Mouse (Mus musculus) hindbrain, embryonic 11.5 days (tissue): ENCODE data around the gene Tbc1d1. TPM values are rescaled to one million over a fixed set of nuclear protein-coding genes. Genes with fewer than 3 reads are reported as not detected.

ENCODE experiments used
- ATAC-seq: fragments of 200-750 bp; cut with Nextera tagmentation; 2 replicates; pipeline ENCODE4 v1.8.0; 2017; ENCODE audit warnings: mild to moderate bottlenecking, moderate TSS enrichment, moderate library complexity; ENCODE audit not compliant: low FRiP score
- DNase-seq: peaks from one replicate; pipeline ENCODE4 v3.0.0-alpha.2; 2015; ENCODE audit warnings: low spot score
- H3K27ac ChIP-seq: fragments of 300-500 bp; sonication (generic); 2 replicates; pipeline ENCODE4 v1.5.1; 2014; ENCODE audit warnings: mild to moderate bottlenecking, low read depth, low read length
- H3K27me3 ChIP-seq: fragments of 300-500 bp; sonication (generic); 2 replicates; pipeline ENCODE4 v1.6.1; 2014; ENCODE audit warnings: mild to moderate bottlenecking, low read length, moderate library complexity, mixed read lengths; ENCODE audit not compliant: control insufficient read depth, insufficient read depth
- H3K36me3 ChIP-seq: fragments of 300-500 bp; sonication (generic); 2 replicates; pipeline ENCODE4 v1.6.1; 2014; ENCODE audit warnings: mild to moderate bottlenecking, low read length, moderate library complexity, mixed read lengths; ENCODE audit not compliant: control insufficient read depth, insufficient read depth
- H3K4me1 ChIP-seq: fragments of 300-500 bp; sonication (generic); replicated peaks from 2 replicates; pipeline ENCODE4 v1.6.1; 2014; ENCODE audit warnings: low read length, mixed read lengths; ENCODE audit not compliant: control insufficient read depth, insufficient read depth
- H3K4me2 ChIP-seq: fragments of 300-500 bp; sonication (generic); replicated peaks from 2 replicates; pipeline ENCODE4 v1.6.1; 2014; ENCODE audit warnings: mild to moderate bottlenecking, low read depth, low read length
- H3K4me3 ChIP-seq: fragments of 300-500 bp; sonication (generic); 2 replicates; pipeline ENCODE4 v1.5.1; 2014; ENCODE audit warnings: low read depth, low read length
- H3K9ac ChIP-seq: fragments of 300-500 bp; sonication (generic); 2 replicates; pipeline ENCODE4 v1.6.1; 2014; ENCODE audit warnings: low read depth, low read length
- H3K9me3 ChIP-seq: fragments of 300-500 bp; sonication (generic); 2 replicates; pipeline ENCODE4 v1.6.1; 2016; ENCODE audit warnings: low read length; ENCODE audit not compliant: control insufficient read depth
- WGBS: fragments of 180-500 bp; shearing (Covaris S2); extraction: QIAGEN DNeasy Blood & Tissue Kit; methylation state at CpG from one replicate; pipeline ENCODE4 v1.1.7; 2014; 5-methylcytosine and 5-hydroxymethylcytosine counted together
- polyA plus RNA-seq: library from polyadenylated mRNA; unstranded; fragments of >200 nt; fragmentation: Nextera tagmentation; extraction: Ambion mirVana; gene quantifications from 2 replicates; pipeline ENCODE4 v1.2.1, GENCODE M21; 2014

The Tbc1d1 gene
- polyA plus RNA-seq, 1 experiment from 2014 or later, result 20.2 TPM

- Histone ChIP-seq H3K36me3 (no peaks in the 10 kb centered on the region), H3K9me3 (no peaks in the 10 kb centered on the region), H3K4me2 (no peak overlapping the region), H3K9ac (no peak overlapping the region), H3K27me3 (peaks cover 2% of the 10 kb centered on the region; the same call in 1 of the 2 replicates), H3K4me3 (no peak overlapping the region), H3K27ac (no peak overlapping the region), H3K4me1 (no peaks in the 10 kb centered on the region)
- no peak for ATAC-seq
- DNase-seq, result no peak
- 84% methylated on average over 8 of the region's 8 CpGs for WGBS
These were observed 221.6 kb downstream of the Tbc1d1 start for GRCm38 (mm10) chr5:64377705-64378104.

GRCm38 (mm10) chr5:64378591-64379275 lies 222.6 kb downstream of the Tbc1d1 start:
- Histone ChIP-seq H3K4me2 (no peak overlapping the region), H3K36me3 (no peaks in the 10 kb centered on the region), H3K9me3 (no peaks in the 10 kb centered on the region), H3K4me3 (no peak overlapping the region), H3K9ac (no peak overlapping the region), H3K27ac (no peak overlapping the region; the same call in 1 of the 2 replicates), H3K4me1 (no peaks in the 10 kb centered on the region), H3K27me3 (peaks cover 2% of the 10 kb centered on the region; the same call in 1 of the 2 replicates)
- ATAC-seq (no peak), DNase-seq (no peak)
- 65% methylated on average over 13 of the region's 13 CpGs for WGBS

DNA sequence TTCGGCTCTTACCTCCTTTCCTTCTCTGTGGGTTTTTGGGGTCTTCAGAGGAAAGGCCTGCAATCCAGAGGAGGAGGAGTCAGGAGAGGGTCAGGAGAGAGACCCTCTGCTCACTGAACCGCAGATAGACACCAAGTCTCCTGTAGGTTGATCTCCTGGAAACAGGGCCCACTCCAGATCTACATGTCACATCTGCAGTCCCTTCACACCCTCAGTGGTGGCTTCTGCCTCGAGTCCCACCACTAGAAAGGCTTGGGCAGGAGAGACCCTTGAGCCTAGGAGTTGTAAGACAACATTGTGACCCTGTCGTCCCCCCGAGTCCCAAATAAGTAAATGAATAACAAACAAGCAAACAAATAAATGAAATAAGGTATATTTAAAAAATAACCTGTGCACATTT lies 223.7 kb downstream of the Tbc1d1 start:
- Histone ChIP-seq H3K27me3 (peaks cover 2% of the 10 kb centered on the region; the same call in 1 of the 2 replicates), H3K27ac (no peak overlapping the region), H3K9me3 (no peaks in the 10 kb centered on the region), H3K4me1 (no peaks in the 10 kb centered on the region), H3K4me2 (no peak overlapping the region), H3K4me3 (no peak overlapping the region), H3K36me3 (no peaks in the 10 kb centered on the region), H3K9ac (no peak overlapping the region)
- no peak for DNase-seq
- 85% methylated on average over 5 of the region's 5 CpGs for WGBS
- ATAC-seq, result no peak

DNA sequence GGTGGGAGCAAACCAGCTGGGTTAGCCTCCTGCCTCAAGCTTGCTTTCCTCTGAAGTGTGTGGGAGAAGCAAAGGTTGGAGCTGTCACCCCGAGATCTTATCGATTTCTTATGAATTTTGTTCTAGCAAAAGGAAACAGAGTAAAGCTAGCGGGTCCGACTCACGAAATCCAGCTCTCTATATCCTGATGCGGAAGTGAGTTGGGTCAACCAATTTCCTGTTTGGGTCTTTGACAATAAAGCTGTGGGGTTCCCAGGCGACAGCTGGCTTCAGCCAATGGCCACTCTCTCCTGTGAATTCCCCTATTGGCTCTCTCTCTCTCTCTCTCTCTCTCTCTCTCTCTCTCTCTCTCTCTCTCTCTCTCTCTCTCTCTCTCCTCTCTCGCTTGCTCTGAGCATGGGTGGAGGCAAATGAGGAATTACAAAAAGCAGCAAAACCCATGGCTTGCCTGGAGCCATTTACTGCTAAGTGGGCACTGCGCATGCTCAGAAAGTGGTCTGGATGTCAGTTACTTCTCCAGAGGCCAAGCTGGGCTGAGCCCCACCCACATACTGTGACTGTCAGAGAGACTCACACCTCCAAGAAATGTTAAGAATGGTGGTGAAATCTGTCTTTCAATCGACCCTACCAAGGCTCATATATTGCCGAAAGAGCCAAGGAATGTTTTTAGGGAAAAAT lies 224.7 kb downstream of the Tbc1d1 start:
- no peaks in the 10 kb centered on the region for H3K9me3 ChIP-seq
- no peak overlapping the region for H3K4me2 ChIP-seq
- peaks cover 2% of the 10 kb centered on the region; the same call in 1 of the 2 replicates for H3K27me3 ChIP-seq
- 70% methylated on average over 11 of the region's 11 CpGs for WGBS
- H3K9ac ChIP-seq, result no peak overlapping the region
- no peaks in the 10 kb centered on the region for H3K4me1 ChIP-seq
- no peak overlapping the region for H3K4me3 ChIP-seq
- no peaks in the 10 kb centered on the region for H3K36me3 ChIP-seq
- H3K27ac ChIP-seq, result no peak overlapping the region
- ATAC-seq, result peak; percentile 38; the same call in 1 of the 2 replicates
- DNase-seq, result no peak

DNA sequence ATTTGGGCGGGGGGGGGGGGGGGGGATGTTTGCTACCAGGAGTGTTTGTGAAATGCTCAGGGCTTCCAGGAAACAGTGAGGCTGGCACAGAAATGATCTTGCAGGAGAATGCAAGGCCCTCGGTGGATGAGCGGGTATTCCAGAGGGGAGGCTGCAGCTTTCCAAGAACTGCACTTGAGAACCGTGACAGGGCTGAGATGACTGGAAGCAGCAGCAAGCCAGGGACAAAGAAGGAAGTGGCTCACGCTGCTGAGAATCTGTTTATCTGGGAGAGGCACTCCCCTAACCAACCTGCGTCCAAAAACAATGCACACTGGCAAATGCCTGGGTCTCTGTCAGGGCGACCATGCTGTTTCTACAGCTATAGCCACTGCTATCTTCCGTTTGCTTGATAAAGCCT lies 225.4 kb downstream of the Tbc1d1 start:
- H3K9me3 ChIP-seq, result no peaks in the 10 kb centered on the region
- no peak overlapping the region for H3K9ac ChIP-seq
- ATAC-seq (no peak), DNase-seq (no peak)
- H3K4me2 ChIP-seq, result no peak overlapping the region
- no peaks in the 10 kb centered on the region for H3K4me1 ChIP-seq
- H3K27me3 ChIP-seq, result peaks cover 2% of the 10 kb centered on the region; the same call in 1 of the 2 replicates
- 31% methylated on average over 7 of the region's 8 CpGs for WGBS
- no peak overlapping the region for H3K27ac ChIP-seq
- H3K4me3 ChIP-seq, result no peak overlapping the region
- no peaks in the 10 kb centered on the region for H3K36me3 ChIP-seq

DNA sequence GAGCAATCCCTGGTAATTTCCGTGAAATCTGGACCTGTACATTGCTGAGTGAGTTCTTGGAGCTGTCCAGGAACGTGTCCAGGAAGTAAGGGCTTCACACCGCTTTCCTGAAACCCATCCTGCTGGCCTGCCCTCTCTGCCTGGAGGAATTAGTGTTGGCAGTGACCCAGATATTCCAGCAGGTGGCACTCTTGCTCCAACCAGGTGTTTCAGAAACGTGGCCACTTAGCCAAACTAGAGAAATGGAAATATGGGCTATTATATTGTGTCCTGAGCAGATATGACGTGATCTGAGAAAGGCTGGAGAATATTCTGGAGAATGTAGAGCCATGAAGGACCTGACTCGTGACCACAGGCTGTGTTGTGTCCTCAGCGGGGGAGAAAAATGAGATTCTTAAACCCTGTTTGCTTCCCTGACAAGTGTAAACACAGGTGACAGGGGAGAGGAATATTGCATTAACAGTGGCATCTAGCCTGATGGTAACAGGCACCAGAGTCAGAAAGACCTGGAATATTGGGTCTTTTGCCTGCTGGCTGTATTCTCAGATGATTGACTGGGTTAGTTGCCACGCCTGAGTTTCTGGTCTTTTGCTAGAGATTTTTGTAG lies 226.4 kb downstream of the Tbc1d1 start:
- Histone ChIP-seq H3K36me3 (no peaks in the 10 kb centered on the region), H3K27me3 (peaks cover 2% of the 10 kb centered on the region; the same call in 1 of the 2 replicates), H3K4me2 (no peak overlapping the region), H3K9me3 (no peaks in the 10 kb centered on the region), H3K27ac (no peak overlapping the region), H3K4me1 (no peaks in the 10 kb centered on the region), H3K4me3 (no peak overlapping the region), H3K9ac (no peak overlapping the region)
- DNase-seq (peak; percentile 87), ATAC-seq (peak; percentile 54; the same call in 1 of the 2 replicates)
- 20% methylated on average over 8 of the region's 8 CpGs for WGBS

DNA sequence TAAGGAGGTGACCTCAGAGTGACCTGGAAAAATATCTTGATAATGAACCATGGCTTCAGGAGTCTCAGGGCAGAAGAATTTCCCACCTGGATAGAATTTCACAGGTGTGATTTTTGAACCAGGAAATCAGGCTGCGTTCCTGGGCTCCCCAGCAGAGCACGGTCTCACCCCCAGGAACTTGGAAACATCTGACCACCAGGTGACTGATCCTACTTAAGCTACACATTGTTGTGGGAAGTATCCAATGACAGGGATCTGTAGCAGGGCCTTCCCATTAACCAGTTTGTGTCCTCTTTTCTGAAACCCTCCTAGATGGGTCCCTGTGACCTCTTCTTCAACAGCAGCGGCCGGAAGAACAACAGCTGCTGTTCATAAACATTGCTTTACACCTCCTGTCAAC lies 227.1 kb downstream of the Tbc1d1 start:
- H3K9ac ChIP-seq, result no peak overlapping the region
- no peak overlapping the region for H3K4me2 ChIP-seq
- H3K36me3 ChIP-seq, result no peaks in the 10 kb centered on the region
- no peak overlapping the region for H3K27ac ChIP-seq
- H3K4me3 ChIP-seq, result no peak overlapping the region
- WGBS, result 68% methylated on average over 4 of the region's 4 CpGs
- peaks cover 2% of the 10 kb centered on the region; the same call in 1 of the 2 replicates for H3K27me3 ChIP-seq
- no peaks in the 10 kb centered on the region for H3K4me1 ChIP-seq
- no peaks in the 10 kb centered on the region for H3K9me3 ChIP-seq
- DNase-seq (no peak), ATAC-seq (no peak)

DNA sequence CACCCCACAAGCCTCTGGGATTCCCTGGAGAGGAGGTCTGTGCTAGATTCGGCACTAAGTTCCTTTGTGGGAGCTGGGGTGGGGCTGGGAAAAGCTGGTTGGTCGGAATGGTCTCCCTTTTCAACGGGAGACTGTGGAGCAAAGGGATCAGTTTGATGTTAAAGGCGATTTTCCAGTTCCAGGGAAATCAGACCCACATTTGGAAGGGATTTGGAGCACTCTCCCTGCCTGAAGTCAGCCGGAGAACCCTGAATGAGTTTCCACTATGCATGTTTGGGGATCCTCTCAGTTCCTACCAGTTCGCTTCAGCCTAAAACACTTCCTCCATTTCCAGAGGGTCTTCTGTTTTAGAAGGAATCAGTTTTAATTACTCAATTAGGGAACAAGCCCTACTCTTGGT lies 228.4 kb downstream of the Tbc1d1 start:
- Histone ChIP-seq H3K4me3 (no peak overlapping the region), H3K27ac (no peak overlapping the region), H3K4me2 (no peak overlapping the region), H3K9me3 (no peaks in the 10 kb centered on the region), H3K9ac (no peak overlapping the region), H3K4me1 (peaks cover 2% of the 10 kb centered on the region), H3K36me3 (no peaks in the 10 kb centered on the region), H3K27me3 (no peaks in the 10 kb centered on the region)
- ATAC-seq (no peak), DNase-seq (no peak)
- 78% methylated on average over 6 of the region's 6 CpGs for WGBS
